Mouse (Mus musculus) thymus, postnatal 36 days (tissue): ENCODE measurements around the gene Olfr1314.

Source experiments
- DNase-seq, 2 experiments: peaks; one replicate each; pipeline ENCODE4 v3.0.0; 2022; ENCODE audit warnings: mixed read lengths in 2 of 2

Gene Olfr1314

DNA sequence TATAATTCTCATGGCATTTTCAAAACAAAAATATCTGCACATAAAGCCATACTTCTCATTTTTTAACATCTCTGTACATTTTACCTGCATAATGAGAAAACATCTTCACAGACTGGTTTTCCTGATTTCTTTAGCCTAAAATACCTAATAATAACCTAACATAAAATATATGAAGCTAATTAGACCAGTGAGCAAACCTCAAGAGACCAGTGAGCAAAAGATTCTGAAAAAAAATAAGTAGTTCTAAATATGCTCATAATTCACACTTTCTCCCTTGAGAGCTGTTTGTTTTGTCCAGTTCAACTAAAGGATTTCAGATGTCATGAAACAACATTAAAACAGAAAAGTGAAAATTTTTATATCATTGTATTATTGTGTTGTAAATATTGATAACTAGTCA, at the start of gene Olfr1314:
TSS of gene Olfr1314 (minus strand) at position 101 of the 400 bp plus-strand sequence.
- no peak for DNase-seq

DNA sequence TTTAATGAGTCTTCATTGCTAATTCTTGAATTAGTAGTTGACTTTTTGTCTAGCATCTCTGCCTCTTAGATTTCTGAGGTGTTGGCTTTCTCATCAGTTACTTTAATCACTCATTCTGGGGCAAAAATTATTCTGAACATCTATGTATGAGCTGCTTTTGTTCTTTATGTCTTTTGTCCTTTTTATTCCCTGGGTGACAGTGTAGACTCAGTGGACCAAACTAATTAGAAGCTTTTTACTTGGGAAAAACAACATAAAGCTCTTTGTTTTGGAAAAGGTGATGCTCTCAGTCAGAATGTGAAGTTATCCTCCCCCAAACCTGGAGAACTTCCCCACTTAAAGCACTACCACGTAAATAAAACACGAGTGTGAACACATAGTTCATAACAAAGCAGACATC, 43.4 kb upstream of the Olfr1314 start, which contains the start of gene Olfr1317:
TSS of gene Olfr1317 (plus strand) at position 301 of the 400 bp plus-strand sequence.
- DNase-seq, result no peak

- DNase-seq, result no peak
These were observed 38.3 kb upstream of the Olfr1314 start, which contains the start of gene Olfr1316 for GRCm38 (mm10) chr2:112134877-112135276. TSS of gene Olfr1316 (minus strand) at chr2:112134977.

DNA sequence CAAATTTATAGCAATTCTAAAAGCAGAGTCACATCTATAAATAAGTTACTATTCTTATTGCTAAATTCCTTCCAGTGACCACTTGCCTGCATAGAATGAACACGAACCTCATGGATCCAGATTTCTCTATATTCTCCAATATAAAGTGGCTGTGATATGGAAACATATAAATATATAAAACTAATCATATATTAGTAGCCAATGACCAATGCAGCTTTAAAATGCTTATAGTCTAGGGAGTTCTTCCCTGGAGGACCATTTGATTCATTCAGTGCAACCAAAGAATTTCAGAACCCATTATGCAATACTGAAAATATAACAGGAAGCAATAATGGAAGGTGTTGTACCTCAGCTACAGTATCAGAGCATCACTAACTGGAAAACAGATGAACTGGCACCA, 18.8 kb upstream of the Olfr1314 start, which contains the start of gene Olfr1315-ps1:
TSS of gene Olfr1315-ps1 (minus strand) at position 101 of the 400 bp plus-strand sequence.
- no peak for DNase-seq

DNA sequence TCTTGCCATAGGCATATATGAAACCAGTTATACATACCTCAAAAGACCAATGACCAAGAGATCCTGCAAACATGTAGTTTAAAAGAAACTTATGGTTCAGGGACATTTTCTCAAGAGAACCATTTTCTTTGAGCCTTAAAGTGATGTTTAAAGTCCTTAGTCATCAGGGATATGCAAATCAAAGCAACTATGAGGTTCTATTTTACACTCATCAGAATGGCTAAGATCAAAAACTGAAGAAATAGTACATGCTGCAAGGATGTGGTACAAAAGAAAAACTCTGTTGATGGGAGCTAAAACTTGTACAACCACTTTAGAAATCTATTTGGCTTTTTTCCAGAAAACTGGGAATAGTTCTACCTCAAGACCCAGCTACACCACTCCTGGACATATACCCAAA, 18.8 kb downstream of the Olfr1314 start, which contains the start of gene Olfr1313:
TSS of gene Olfr1313 (minus strand) at position 101 of the 400 bp plus-strand sequence.
- no peak for DNase-seq

- no peak for DNase-seq
These were observed 46.4 kb downstream of the Olfr1314 start, which contains the start of gene Olfr1312 for GRCm38 (mm10) chr2:112050138-112050537. TSS of gene Olfr1312 (minus strand) at chr2:112050238.
